Mouse (Mus musculus) liver, adult 2 months (tissue): Measurements from ENCODE around the gene Gm49630. TPM values are rescaled to one million over a fixed set of nuclear protein-coding genes. Genes with fewer than 3 reads are reported as not detected.
"Not testable (repeated sequence)": the region's sequence is repeated elsewhere in the genome, so short reads cannot be mapped to it uniquely, and the experiment has no call there.

ENCODE experiments used
- DNase-seq: peaks from one replicate; pipeline ENCODE4 v3.0.0-alpha.2; 2011; ENCODE audit warnings: low read depth, low spot score; ENCODE audit errors: extremely low read depth
- H3K27ac ChIP-seq: fragments of 200-500 bp; replicated peaks from 2 replicates; pipeline ENCODE4 v1.5.1; 2012; ENCODE audit warnings: low read depth, mild to moderate bottlenecking, control low read depth, inconsistent platforms, low read length; ENCODE audit not compliant: insufficient read depth
- H3K27me3 ChIP-seq: fragments of 200-500 bp; 2 replicates; pipeline ENCODE4 v1.6.1; 2012; ENCODE audit warnings: mild to moderate bottlenecking, moderate library complexity, low read length, inconsistent platforms; ENCODE audit not compliant: control insufficient read depth, insufficient read depth
- H3K36me3 ChIP-seq: fragments of 200-500 bp; 2 replicates; pipeline ENCODE4 v1.6.1; 2012; ENCODE audit warnings: low read length, inconsistent platforms; ENCODE audit not compliant: control insufficient read depth, insufficient read depth
- H3K4me1 ChIP-seq: fragments of 200-500 bp; 2 replicates; pipeline ENCODE4 v1.6.1; 2011; ENCODE audit warnings: low read length; ENCODE audit not compliant: control insufficient read depth, insufficient read depth
- H3K4me3 ChIP-seq: fragments of 200-500 bp; 2 replicates; pipeline ENCODE4 v1.5.1; 2011; ENCODE audit warnings: low read depth, mild to moderate bottlenecking, control low read depth, low read length, moderate library complexity; ENCODE audit not compliant: insufficient read depth
- H3K79me2 ChIP-seq: fragments of 200-500 bp; 2 replicates; pipeline ENCODE4 v1.6.1; 2012; ENCODE audit warnings: inconsistent platforms, mild to moderate bottlenecking, low read length, moderate library complexity; ENCODE audit not compliant: control insufficient read depth, insufficient read depth
- H3K9ac ChIP-seq: fragments of 200-500 bp; 2 replicates; pipeline ENCODE4 v1.6.1; 2012; ENCODE audit warnings: low read depth, mild to moderate bottlenecking, control low read depth, inconsistent platforms, low read length
- WGBS: fragments of 180-500 bp; shearing (Covaris S2); methylation state at CpG from one replicate; pipeline ENCODE4 v1.1.7; 2018; 5-methylcytosine and 5-hydroxymethylcytosine counted together
- polyA plus RNA-seq: library from polyadenylated mRNA; depleted of rRNA; stranded (reverse); fragments of >200 nt; gene quantifications from 2 replicates; pipeline ENCODE4 v1.2.3, GENCODE M21; 2012
- total RNA-seq: library from RNA; depleted of rRNA; stranded (reverse); fragments of >200 nt; gene quantifications from 2 replicates; pipeline ENCODE4 v1.2.3, GENCODE M21; 2014

The Gm49630 gene
- total and polyA plus RNA-seq, 2 experiments: not detected

- not testable (repeated sequence) for H3K27me3 ChIP-seq, H3K36me3 ChIP-seq, H3K27ac ChIP-seq, DNase-seq, H3K4me1 ChIP-seq, H3K4me3 ChIP-seq, H3K9ac ChIP-seq, H3K79me2 ChIP-seq
- WGBS: 100% methylated on average over 1 of the region's 3 CpGs
Measured at GRCm38 (mm10) chr17:7376951-7377700, 5.3 kb upstream of the Gm49630 start.

- not testable (repeated sequence) for H3K9ac ChIP-seq, H3K79me2 ChIP-seq, H3K27ac ChIP-seq, DNase-seq, H3K4me3 ChIP-seq, H3K4me1 ChIP-seq, H3K36me3 ChIP-seq, H3K27me3 ChIP-seq
- 82% methylated on average over 6 of the region's 6 CpGs for WGBS
Measured at GRCm38 (mm10) chr17:7369401-7369800, 2.4 kb downstream of the Gm49630 start.

- 69% methylated on average over 5 of the region's 7 CpGs for WGBS
- not testable (repeated sequence) for H3K4me3 ChIP-seq, H3K27ac ChIP-seq, H3K36me3 ChIP-seq, H3K4me1 ChIP-seq, H3K9ac ChIP-seq, DNase-seq, H3K79me2 ChIP-seq, H3K27me3 ChIP-seq
Measured at GRCm38 (mm10) chr17:7366676-7367374, 5.0 kb downstream of the Gm49630 start.

GRCm38 (mm10) chr17:7366265-7366664 is 5.5 kb downstream of the Gm49630 start:
- H3K4me1 ChIP-seq, H3K27ac ChIP-seq, H3K79me2 ChIP-seq, H3K9ac ChIP-seq, H3K36me3 ChIP-seq, H3K4me3 ChIP-seq, DNase-seq, H3K27me3 ChIP-seq: not testable (repeated sequence)
- WGBS: no CpG with 5 or more reads among the region's 1 CpGs

- not testable (repeated sequence) for H3K9ac ChIP-seq, H3K4me3 ChIP-seq, H3K79me2 ChIP-seq, H3K4me1 ChIP-seq, H3K27ac ChIP-seq, H3K36me3 ChIP-seq, DNase-seq, H3K27me3 ChIP-seq
- WGBS: 100% methylated on average over 1 of the region's 3 CpGs
Measured at GRCm38 (mm10) chr17:7365615-7366014, 6.2 kb downstream of the Gm49630 start.

- not testable (repeated sequence) for H3K27ac ChIP-seq, H3K4me1 ChIP-seq, H3K79me2 ChIP-seq, H3K27me3 ChIP-seq, DNase-seq, H3K9ac ChIP-seq, H3K4me3 ChIP-seq, H3K36me3 ChIP-seq
- WGBS: 91% methylated on average over 9 of the region's 9 CpGs
Measured at GRCm38 (mm10) chr17:7360749-7361465, 10.9 kb downstream of the Gm49630 start.

GRCm38 (mm10) chr17:7359806-7360205 is 12.0 kb downstream of the Gm49630 start:
- DNase-seq, H3K4me1 ChIP-seq, H3K27ac ChIP-seq, H3K36me3 ChIP-seq, H3K9ac ChIP-seq, H3K4me3 ChIP-seq, H3K79me2 ChIP-seq, H3K27me3 ChIP-seq: not testable (repeated sequence)
- WGBS: 94% methylated on average over 4 of the region's 4 CpGs

- H3K9ac ChIP-seq, H3K79me2 ChIP-seq, H3K4me1 ChIP-seq, DNase-seq, H3K36me3 ChIP-seq, H3K27me3 ChIP-seq, H3K4me3 ChIP-seq, H3K27ac ChIP-seq: not testable (repeated sequence)
- WGBS: 94% methylated on average over 1 of the region's 1 CpGs
Measured at GRCm38 (mm10) chr17:7352596-7352995, 19.2 kb downstream of the Gm49630 start, which contains the start of gene Ttll2. Gene Ttll2 (minus strand): TSS chr17:7352696.

GRCm38 (mm10) chr17:7348765-7349164 is 23.0 kb downstream of the Gm49630 start:
- H3K27me3 ChIP-seq, H3K4me3 ChIP-seq, H3K79me2 ChIP-seq, DNase-seq, H3K9ac ChIP-seq, H3K27ac ChIP-seq, H3K4me1 ChIP-seq, H3K36me3 ChIP-seq: not testable (repeated sequence)
- 63% methylated on average over 2 of the region's 3 CpGs for WGBS
